Comparison of ENCODE assay signal across 8 mouse cellular contexts in the genomic region with DNA sequence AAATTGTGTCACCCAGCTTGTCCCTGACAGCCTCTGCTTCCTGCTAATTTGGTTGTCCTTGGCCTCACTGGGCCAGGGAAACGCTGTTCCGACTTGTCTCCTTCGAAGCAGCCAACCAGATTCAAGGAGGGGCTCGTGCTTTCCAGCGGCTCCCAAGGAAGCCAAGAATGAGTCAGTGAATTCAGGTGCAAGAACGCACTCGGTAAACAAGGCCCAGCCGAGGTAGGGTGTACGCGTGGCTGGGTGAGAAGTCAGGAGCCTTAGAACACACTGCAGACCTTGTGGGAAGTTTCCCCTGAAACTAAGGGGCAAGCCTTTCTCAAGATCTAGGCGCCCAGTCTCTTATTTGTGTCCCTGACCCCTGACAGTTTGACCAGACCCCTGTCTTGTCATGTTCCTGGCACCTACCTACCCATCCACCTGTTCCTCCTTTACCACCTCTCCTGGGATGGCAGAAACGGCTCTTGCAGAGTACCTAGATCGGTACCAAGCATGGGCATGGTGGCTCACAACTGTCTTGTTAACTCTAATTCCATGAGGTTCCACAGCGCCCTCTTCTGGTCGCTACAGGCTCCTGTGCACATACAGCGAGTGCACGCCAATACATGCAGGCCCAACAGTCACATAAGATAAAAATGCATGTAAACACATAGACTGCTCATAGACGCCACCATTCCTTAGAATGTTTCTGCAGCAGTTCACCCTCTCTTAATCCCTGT. TPM values are rescaled to one million over a fixed set of nuclear protein-coding genes. Genes with fewer than 3 reads are reported as not detected.
DNase-seq lines count a peak whose midpoint lies in the region; ATAC-seq and TF ChIP-seq lines count a peak whose summit lies in the region.

Dhx32 (minus strand) TSS at position 10 of the 719 bp plus-strand sequence.

- peak; percentile 59 for DNase-seq in CD4-positive, CD25-positive, alpha-beta regulatory T cell, adult 2 months (ENCODE audit: low read depth, low spot score)
- peak; percentile 67 for DNase-seq in embryonic facial prominence, embryonic 10.5 days (ENCODE audit: low spot score)
- DNase-seq in heart, adult 11 months, result peak; percentile 95
- DNase-seq in kidney, adult 18-20 months, result peak; percentile 74
- DNase-seq in limb, embryonic 14.5 days (ENCODE audit: low spot score), result peak; percentile 64
- peak; percentile 62 for DNase-seq in splenic B cell, adult 2 months (ENCODE audit: low read depth, low spot score)

- no peaks in the 10 kb centered on the region for H3K36me3 ChIP-seq in embryonic facial prominence, embryonic 10.5 days (replicated peaks)
- H3K36me3 ChIP-seq in limb, embryonic 14.5 days (ENCODE audit: control insufficient read depth, insufficient read depth, low read length), result no peaks in the 10 kb centered on the region
- no peaks in the 10 kb centered on the region for H3K36me3 ChIP-seq in midbrain, embryonic 15.5 days (replicated peaks)
- H3K36me3 ChIP-seq in splenic B cell, adult 2 months (ENCODE audit: control insufficient read depth, insufficient read depth, low read length, poor library complexity, severe bottlenecking), result no peaks in the 10 kb centered on the region

- H3K9ac ChIP-seq in limb, embryonic 14.5 days (ENCODE audit: low read depth, low read length, severe bottlenecking), result no peak within 1 kb of the TSS
- no peak within 1 kb of the TSS for H3K9ac ChIP-seq in midbrain, embryonic 15.5 days

- no peak for TF ChIP-seq POLR2A in limb, embryonic 14.5 days (IDR thresholded peaks at IDR 0.05; ENCODE audit: borderline replicate concordance, extremely low read depth, insufficient read depth, insufficient read length)

- peaks cover 6% of the 10 kb centered on the region; the same call in 1 of the 2 replicates for H3K4me1 ChIP-seq in embryonic facial prominence, embryonic 10.5 days
- peaks cover 3% of the 10 kb centered on the region; the same call in 1 of the 2 replicates for H3K4me1 ChIP-seq in limb, embryonic 14.5 days (ENCODE audit: control insufficient read depth, insufficient read depth, low read length)
- H3K4me1 ChIP-seq in midbrain, embryonic 15.5 days, result no peaks in the 10 kb centered on the region

- no peak within 1 kb of the TSS for H3K4me2 ChIP-seq in limb, embryonic 14.5 days (replicated peaks; ENCODE audit: low read depth, low read length, severe bottlenecking)
- no peak within 1 kb of the TSS for H3K4me2 ChIP-seq in midbrain, embryonic 15.5 days

- ATAC-seq in CD4-positive, CD25-positive, alpha-beta regulatory T cell, adult 4 months, result no peak
- no peak for ATAC-seq in limb, embryonic 14.5 days (ENCODE audit: low FRiP score, low read depth)
- ATAC-seq in midbrain, embryonic 15.5 days (replicated peaks), result no peak

- H3K4me3 ChIP-seq in embryonic facial prominence, embryonic 10.5 days, result no peak within 1 kb of the TSS
- no peak within 1 kb of the TSS for H3K4me3 ChIP-seq in limb, embryonic 14.5 days (replicated peaks; ENCODE audit: low read length)
- no peak within 1 kb of the TSS for H3K4me3 ChIP-seq in midbrain, embryonic 15.5 days

- peaks cover 4% of the 10 kb centered on the region; the same call in 1 of the 2 replicates for H3K27me3 ChIP-seq in embryonic facial prominence, embryonic 10.5 days (replicated peaks; ENCODE audit: low read depth, poor library complexity, severe bottlenecking)
- no peaks in the 10 kb centered on the region for H3K27me3 ChIP-seq in limb, embryonic 14.5 days (ENCODE audit: control insufficient read depth, insufficient read depth, low read length)
- no peaks in the 10 kb centered on the region for H3K27me3 ChIP-seq in midbrain, embryonic 15.5 days (replicated peaks)
- H3K27me3 ChIP-seq in splenic B cell, adult 2 months (ENCODE audit: control insufficient read depth, insufficient read depth, low read length, poor library complexity, severe bottlenecking), result no peaks in the 10 kb centered on the region

- no peaks in the 10 kb centered on the region for H3K9me3 ChIP-seq in embryonic facial prominence, embryonic 10.5 days
- no peaks in the 10 kb centered on the region for H3K9me3 ChIP-seq in limb, embryonic 14.5 days (ENCODE audit: control insufficient read depth, low read length)
- H3K9me3 ChIP-seq in midbrain, embryonic 15.5 days, result no peaks in the 10 kb centered on the region

- H3K27ac ChIP-seq in embryonic facial prominence, embryonic 10.5 days (replicated peaks), result no peak within 1 kb of the TSS
- H3K27ac ChIP-seq in limb, embryonic 14.5 days (replicated peaks; ENCODE audit: low read depth, low read length), result no peak within 1 kb of the TSS
- H3K27ac ChIP-seq in midbrain, embryonic 15.5 days, result no peak within 1 kb of the TSS

- WGBS in embryonic facial prominence, embryonic 10.5 days, result 24% methylated on average over 18 of the region's 18 CpGs
- WGBS in limb, embryonic 14.5 days, result 22% methylated on average over 18 of the region's 18 CpGs
- 22% methylated on average over 18 of the region's 18 CpGs for WGBS in midbrain, embryonic 15.5 days

RNA-seq across cellular contexts. Expression of gene Dhx32, which starts in this region (rescaled TPM):
- polyA plus RNA-seq in CD4-positive, CD25-positive, alpha-beta regulatory T cell, adult 4 months (2017; shearing (Covaris generic)), result 1 to 10 TPM; 9.1 to 9.4 TPM
- polyA plus RNA-seq in embryonic facial prominence, embryonic 10.5 days (2016; fragmentation: Nextera tagmentation; extraction: Ambion mirVana), result 34.9 and 38.5 TPM in 2 replicates
- 14.6 and 15.5 TPM in 2 replicates for polyA plus RNA-seq in limb, embryonic 14.5 days (2012; rRNA removed)
- polyA plus RNA-seq in limb, embryonic 14.5 days (2014; fragmentation: Nextera tagmentation; extraction: Ambion mirVana), result 21.7 and 22.7 TPM in 2 replicates
- 42.6 and 43.6 TPM in 2 replicates for polyA plus RNA-seq in midbrain, embryonic 15.5 days (2015; fragmentation: Nextera tagmentation; extraction: Ambion mirVana)
